Mouse (Mus musculus) MEL (cell line): ENCODE data around the gene Svs1.

Source experiments
- CTCF ChIP-seq, 3 experiments: IDR thresholded peaks in 2 of 3; conservative IDR thresholded peaks in 1 of 3; 2 replicates each; pipeline ENCODE4 v1.5.1; 2011 to 2012; ENCODE audit warnings: low read length in 3 of 3, low read depth in 2 of 3, mild to moderate bottlenecking in 2 of 3, improper control_type of control experiment in 1 of 3, inconsistent platforms in 1 of 3, mixed read lengths in 1 of 3, moderate library complexity in 1 of 3; ENCODE audit not compliant: control insufficient read depth in 1 of 3, insufficient read depth in 1 of 3, poor library complexity in 1 of 3, severe bottlenecking in 1 of 3
- E2F4 ChIP-seq: IDR thresholded peaks from 2 replicates; pipeline ENCODE4 v1.6.1; 2011; ENCODE audit warnings: low read depth, low read length, improper control_type of control experiment, borderline replicate concordance
- EP300 ChIP-seq, 2 experiments: IDR thresholded peaks; 2 replicates each; pipeline ENCODE4 v1.6.1; 2011; ENCODE audit warnings: improper control_type of control experiment in 2 of 2, low read length in 2 of 2, low read depth in 1 of 2, mild to moderate bottlenecking in 1 of 2
- GATA1 ChIP-seq: IDR thresholded peaks from 2 replicates; pipeline ENCODE4 v1.6.1; 2011; ENCODE audit warnings: low read depth, low read length, improper control_type of control experiment
- JUND ChIP-seq: IDR thresholded peaks from 2 replicates; pipeline ENCODE4 v1.6.1; 2011; ENCODE audit warnings: low read depth, mild to moderate bottlenecking, improper control_type of control experiment, low read length
- MXI1 ChIP-seq: IDR thresholded peaks from 2 replicates; pipeline ENCODE4 v1.6.1; 2011; ENCODE audit warnings: mild to moderate bottlenecking, low read depth, low read length, improper control_type of control experiment
- POLR2A ChIP-seq, 2 experiments: IDR thresholded peaks; 2 replicates each; pipeline ENCODE4 v1.6.1; 2011 to 2012; ENCODE audit warnings: low read length in 2 of 2, mild to moderate bottlenecking in 2 of 2, control low read depth in 1 of 2, improper control_type of control experiment in 1 of 2, low read depth in 1 of 2, moderate library complexity in 1 of 2; ENCODE audit not compliant: control insufficient read depth in 1 of 2, insufficient read depth in 1 of 2, poor library complexity in 1 of 2
- POLR2AphosphoS2 ChIP-seq: IDR thresholded peaks from 2 replicates; pipeline ENCODE4 v1.6.1; 2011; ENCODE audit warnings: low read length, improper control_type of control experiment
- POLR2AphosphoS5 ChIP-seq: IDR thresholded peaks from 2 replicates; pipeline ENCODE4 v1.6.1; 2012; ENCODE audit warnings: low read depth, borderline replicate concordance, mild to moderate bottlenecking, inconsistent platforms, low read length, moderate library complexity, mixed read lengths
- RAD21 ChIP-seq: IDR thresholded peaks from 2 replicates; pipeline ENCODE4 v1.6.1; 2011; ENCODE audit warnings: mild to moderate bottlenecking, low read depth, low read length, improper control_type of control experiment
- TBP ChIP-seq: IDR thresholded peaks from 2 replicates; pipeline ENCODE4 v1.8.0; 2011; ENCODE audit warnings: low read depth, low read length, improper control_type of control experiment
- ZNF384 ChIP-seq: IDR thresholded peaks from 2 replicates; pipeline ENCODE4 v1.6.1; 2012; ENCODE audit warnings: low read depth, mild to moderate bottlenecking, inconsistent platforms, low read length, improper control_type of control experiment

DNA sequence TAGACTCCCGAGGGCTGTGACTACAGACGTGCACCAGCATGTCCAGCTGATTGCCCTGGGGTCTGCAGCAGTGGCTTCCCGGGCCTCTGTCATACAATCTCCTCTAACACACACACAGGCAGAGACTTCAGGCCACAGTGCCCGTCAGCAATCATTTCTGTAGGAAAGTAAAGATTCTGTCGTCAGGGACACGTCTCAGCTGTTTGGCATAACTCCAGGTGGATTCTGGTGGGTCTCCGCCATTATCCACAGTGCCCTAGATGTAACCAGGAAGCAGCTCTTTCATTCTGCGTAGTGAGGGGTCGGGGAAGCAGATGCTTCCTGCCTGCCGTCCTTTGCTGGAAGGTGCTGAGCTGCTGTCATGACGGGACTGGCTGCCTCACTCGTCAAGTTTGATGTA lies 30.5 kb downstream of the Svs1 start:
- TF ChIP-seq ZNF384, result no peak
- TF ChIP-seq CTCF (IDR thresholded peaks at IDR 0.05 in 2 of 3, conservative IDR thresholded peaks at IDR 0.05 in 1 of 3; ENCODE audit: control insufficient read depth in 1 of 3, insufficient read depth in 1 of 3, low read depth in 2 of 3, low read length in 3 of 3, poor library complexity in 1 of 3, severe bottlenecking in 1 of 3), result no peak
- TF ChIP-seq E2F4, result no peak
- no peak for TF ChIP-seq POLR2AphosphoS2
- TF ChIP-seq EP300 (IDR thresholded peaks at IDR 0.05; ENCODE audit: low read depth in 1 of 2, low read length in 2 of 2), result no peak
- TF ChIP-seq POLR2A (IDR thresholded peaks at IDR 0.05; ENCODE audit: control insufficient read depth in 1 of 2, insufficient read depth in 1 of 2, low read depth in 1 of 2, low read length in 2 of 2, poor library complexity in 1 of 2), result no peak
- TF ChIP-seq TBP, result no peak
- TF ChIP-seq MXI1, result no peak
- TF ChIP-seq RAD21, result no peak
- no peak for TF ChIP-seq GATA1
- no peak for TF ChIP-seq JUND
- TF ChIP-seq POLR2AphosphoS5, result no peak
